Mouse (Mus musculus): Measurements from ENCODE around the gene Sprr2i. TPM values are rescaled to one million over a fixed set of nuclear protein-coding genes. Genes with fewer than 3 reads are reported as not detected.

Gene Sprr2i
- polyA plus RNA-seq, 1 experiment from 2014 or later: not detected

- H3K36me3 ChIP-seq (ENCODE audit: control insufficient read depth, insufficient read depth, low read length): no peaks in the 10 kb centered on the region
- H3K9ac ChIP-seq (replicated peaks; ENCODE audit: low read depth, low read length): no peak within 1 kb of the TSS
- H3K27me3 ChIP-seq (ENCODE audit: control insufficient read depth, insufficient read depth, low read length): no peaks in the 10 kb centered on the region
- WGBS: 81% methylated on average over 3 of the region's 3 CpGs
- no peak within 1 kb of the TSS for H3K4me2 ChIP-seq (replicated peaks; ENCODE audit: low read depth, low read length)
- no peak within 1 kb of the TSS for H3K4me3 ChIP-seq (ENCODE audit: low read depth, low read length)
- no peaks in the 10 kb centered on the region for H3K4me1 ChIP-seq (ENCODE audit: control insufficient read depth, insufficient read depth, low read length)
- ATAC-seq (ENCODE audit: insufficient number of reproducible peaks, insufficient read depth, low FRiP score, low read depth): no peak
- no peaks in the 10 kb centered on the region for H3K9me3 ChIP-seq (ENCODE audit: control insufficient read depth, low read depth, low read length)
- H3K27ac ChIP-seq (ENCODE audit: low read length): no peak within 1 kb of the TSS
These were observed 30.9 kb downstream of the Sprr2i start, which contains the start of gene Sprr1b for GRCm38 (mm10) chr3:92438689-92439088. Sprr1b (minus strand) TSS chr3:92438789.

GRCm38 (mm10) chr3:92440177-92440576 lies 32.4 kb downstream of the Sprr2i start:
- 78% methylated on average over 3 of the region's 3 CpGs for WGBS
- Histone ChIP-seq H3K4me3 (ENCODE audit: low read depth, low read length) (no peak overlapping the region), H3K9ac (replicated peaks; ENCODE audit: low read depth, low read length) (no peak overlapping the region), H3K27ac (ENCODE audit: low read length) (no peak overlapping the region), H3K4me2 (replicated peaks; ENCODE audit: low read depth, low read length) (no peak overlapping the region), H3K9me3 (ENCODE audit: control insufficient read depth, low read depth, low read length) (no peaks in the 10 kb centered on the region), H3K36me3 (ENCODE audit: control insufficient read depth, insufficient read depth, low read length) (no peaks in the 10 kb centered on the region), H3K4me1 (ENCODE audit: control insufficient read depth, insufficient read depth, low read length) (no peaks in the 10 kb centered on the region), H3K27me3 (ENCODE audit: control insufficient read depth, insufficient read depth, low read length) (no peaks in the 10 kb centered on the region)
- ATAC-seq (ENCODE audit: insufficient number of reproducible peaks, insufficient read depth, low FRiP score, low read depth): no peak

- Histone ChIP-seq H3K9me3 (ENCODE audit: control insufficient read depth, low read depth, low read length) (no peaks in the 10 kb centered on the region), H3K4me2 (replicated peaks; ENCODE audit: low read depth, low read length) (no peak overlapping the region), H3K36me3 (ENCODE audit: control insufficient read depth, insufficient read depth, low read length) (no peaks in the 10 kb centered on the region), H3K27me3 (ENCODE audit: control insufficient read depth, insufficient read depth, low read length) (no peaks in the 10 kb centered on the region), H3K4me1 (ENCODE audit: control insufficient read depth, insufficient read depth, low read length) (no peaks in the 10 kb centered on the region), H3K27ac (ENCODE audit: low read length) (no peak overlapping the region), H3K9ac (replicated peaks; ENCODE audit: low read depth, low read length) (no peak overlapping the region), H3K4me3 (ENCODE audit: low read depth, low read length) (no peak overlapping the region)
- 85% methylated on average over 5 of the region's 5 CpGs for WGBS
- no peak for ATAC-seq (ENCODE audit: insufficient number of reproducible peaks, insufficient read depth, low FRiP score, low read depth)
These were observed 47.4 kb downstream of the Sprr2i start for GRCm38 (mm10) chr3:92455151-92455550.

GRCm38 (mm10) chr3:92458620-92459019 lies 50.8 kb downstream of the Sprr2i start, which contains the start of gene Sprr3:
Sprr3 (minus strand) TSS chr3:92458720.
- Histone ChIP-seq H3K9me3 (ENCODE audit: control insufficient read depth, low read depth, low read length) (no peaks in the 10 kb centered on the region), H3K4me2 (replicated peaks; ENCODE audit: low read depth, low read length) (no peak within 1 kb of the TSS), H3K4me3 (ENCODE audit: low read depth, low read length) (no peak within 1 kb of the TSS), H3K9ac (replicated peaks; ENCODE audit: low read depth, low read length) (no peak within 1 kb of the TSS), H3K4me1 (ENCODE audit: control insufficient read depth, insufficient read depth, low read length) (no peaks in the 10 kb centered on the region), H3K27ac (ENCODE audit: low read length) (no peak within 1 kb of the TSS), H3K27me3 (ENCODE audit: control insufficient read depth, insufficient read depth, low read length) (no peaks in the 10 kb centered on the region), H3K36me3 (ENCODE audit: control insufficient read depth, insufficient read depth, low read length) (no peaks in the 10 kb centered on the region)
- ATAC-seq (ENCODE audit: insufficient number of reproducible peaks, insufficient read depth, low FRiP score, low read depth): no peak
- 56% methylated on average over 2 of the region's 2 CpGs for WGBS

Other genes with a start within 250 kb of the Sprr2i start
- gene Sprr2a1, start 192.2 kb upstream of the Sprr2i start, polyA plus RNA-seq (2014; fragmentation: Nextera tagmentation; extraction: Ambion mirVana): 5.3 and 7.6 TPM in 2 replicates
- 258 and 291 TPM in 2 replicates for gene Sprr2a2, start 192.1 kb upstream of the Sprr2i start, polyA plus RNA-seq (2014; fragmentation: Nextera tagmentation; extraction: Ambion mirVana)
- 19.7 and 23.0 TPM in 2 replicates for gene Sprr2a3, start 122.6 kb upstream of the Sprr2i start, polyA plus RNA-seq (2014; fragmentation: Nextera tagmentation; extraction: Ambion mirVana)
- gene Sprr2b, start 91.4 kb upstream of the Sprr2i start, polyA plus RNA-seq (2014; fragmentation: Nextera tagmentation; extraction: Ambion mirVana): not detected in 2 replicates
- gene Sprr2d, start 68.9 kb upstream of the Sprr2i start, polyA plus RNA-seq (2014; fragmentation: Nextera tagmentation; extraction: Ambion mirVana): not detected in 2 replicates
- not detected in 2 replicates for gene Sprr2e, start 55.8 kb upstream of the Sprr2i start, polyA plus RNA-seq (2014; fragmentation: Nextera tagmentation; extraction: Ambion mirVana)
- gene Sprr2f, start 42.8 kb upstream of the Sprr2i start, polyA plus RNA-seq (2014; fragmentation: Nextera tagmentation; extraction: Ambion mirVana): not detected in 2 replicates
- not detected in 2 replicates for gene Sprr2h, start 22.3 kb upstream of the Sprr2i start, polyA plus RNA-seq (2014; fragmentation: Nextera tagmentation; extraction: Ambion mirVana)
- not detected in 2 replicates for gene Sprr2j-ps, start 10.1 kb downstream of the Sprr2i start, polyA plus RNA-seq (2014; fragmentation: Nextera tagmentation; extraction: Ambion mirVana)
- gene Gm9774, start 21.4 kb downstream of the Sprr2i start, polyA plus RNA-seq (2014; fragmentation: Nextera tagmentation; extraction: Ambion mirVana): 5.8 and 7.5 TPM in 2 replicates
- gene Sprr2k, start 24.6 kb downstream of the Sprr2i start, polyA plus RNA-seq (2014; fragmentation: Nextera tagmentation; extraction: Ambion mirVana): not detected in 2 replicates
- gene Sprr1b, start 30.8 kb downstream of the Sprr2i start, polyA plus RNA-seq (2014; fragmentation: Nextera tagmentation; extraction: Ambion mirVana): not detected in 2 replicates
- 0.20 and 0.97 TPM in 2 replicates for gene Sprr3, start 50.7 kb downstream of the Sprr2i start, polyA plus RNA-seq (2014; fragmentation: Nextera tagmentation; extraction: Ambion mirVana)
- 26.0 and 31.7 TPM in 2 replicates for gene Sprr1a, start 77.9 kb downstream of the Sprr2i start, polyA plus RNA-seq (2014; fragmentation: Nextera tagmentation; extraction: Ambion mirVana)
- not detected in 2 replicates for gene Sprr4, start 92.5 kb downstream of the Sprr2i start, polyA plus RNA-seq (2014; fragmentation: Nextera tagmentation; extraction: Ambion mirVana)
- not detected in 2 replicates for gene 2310046K23Rik, start 126.5 kb downstream of the Sprr2i start, polyA plus RNA-seq (2014; fragmentation: Nextera tagmentation; extraction: Ambion mirVana)
- gene Ivl, start 165.7 kb downstream of the Sprr2i start, polyA plus RNA-seq (2014; fragmentation: Nextera tagmentation; extraction: Ambion mirVana): 0.25 and 0.52 TPM in 2 replicates
- gene Smcp, start 181.0 kb downstream of the Sprr2i start, polyA plus RNA-seq (2014; fragmentation: Nextera tagmentation; extraction: Ambion mirVana): not detected in 2 replicates
- not detected in 2 replicates for gene 2210017I01Rik, start 199.5 kb downstream of the Sprr2i start, polyA plus RNA-seq (2014; fragmentation: Nextera tagmentation; extraction: Ambion mirVana)
- gene Lce6a, start 213.7 kb downstream of the Sprr2i start, polyA plus RNA-seq (2014; fragmentation: Nextera tagmentation; extraction: Ambion mirVana): not detected in 2 replicates
- not detected in 2 replicates for gene Lce1a1, start 240.3 kb downstream of the Sprr2i start, polyA plus RNA-seq (2014; fragmentation: Nextera tagmentation; extraction: Ambion mirVana)
- gene Lce1b, start 248.9 kb downstream of the Sprr2i start, polyA plus RNA-seq (2014; fragmentation: Nextera tagmentation; extraction: Ambion mirVana): not detected in 2 replicates

Measured in stomach, embryonic 14.5 days (tissue).